8 mouse cellular contexts compared by ENCODE assay signal in genomic region chr3:51223556-51223955, GRCm38 (mm10). TPM values are rescaled to one million over a fixed set of nuclear protein-coding genes. Genes with fewer than 3 reads are reported as not detected.
DNase-seq lines count a peak whose midpoint lies in the region; ATAC-seq and TF ChIP-seq lines count a peak whose summit lies in the region.

No protein-coding gene starts in this region.

- intact Hi-C loops in left cerebral cortex, postnatal 36 days (cut with DNase I), result no loop called here

- H3K27ac ChIP-seq in heart, embryonic 12.5 days (ENCODE audit: poor library complexity, severe bottlenecking), result no peak overlapping the region
- peak overlapping the region; percentile 52; the same call in 1 of the 2 replicates for H3K27ac ChIP-seq in MEL (ENCODE audit: control insufficient read depth, low read depth, low read length)
- H3K27ac ChIP-seq in hindbrain, embryonic 10.5 days, result peak overlapping the region; percentile 100; the same call in 1 of the 2 replicates
- no peak overlapping the region for H3K27ac ChIP-seq in midbrain, embryonic 10.5 days (replicated peaks)

- 16% methylated on average over 5 of the region's 5 CpGs for WGBS in heart, embryonic 12.5 days
- 14% methylated on average over 5 of the region's 5 CpGs for WGBS in hindbrain, embryonic 10.5 days
- WGBS in midbrain, embryonic 10.5 days, result 17% methylated on average over 5 of the region's 5 CpGs

- no peak for TF ChIP-seq EP300 in MEL (IDR thresholded peaks at IDR 0.05; ENCODE audit: low read depth in 1 of 2, low read length in 2 of 2)

- H3K79me2 ChIP-seq in MEL (ENCODE audit: control insufficient read depth, insufficient read depth, low read length, poor library complexity), result peaks cover 29% of the 10 kb centered on the region

- H3K4me3 ChIP-seq in heart, embryonic 12.5 days, result peak overlapping the region; percentile 73; the same call in 1 of the 2 replicates
- peak overlapping the region; percentile 77 to 85 for H3K4me3 ChIP-seq in MEL (ENCODE audit: control insufficient read depth in 1 of 2, insufficient read depth in 1 of 2, low read depth in 2 of 2, low read length in 2 of 2)
- H3K4me3 ChIP-seq in hindbrain, embryonic 10.5 days, result peak overlapping the region; percentile 92; the same call in 1 of the 2 replicates
- peak overlapping the region; percentile 94 for H3K4me3 ChIP-seq in midbrain, embryonic 10.5 days

- peaks cover 48% of the 10 kb centered on the region for H3K4me1 ChIP-seq in heart, embryonic 12.5 days (replicated peaks)
- peaks cover 8 to 27% of the 10 kb centered on the region in 2 experiments for H3K4me1 ChIP-seq in MEL (ENCODE audit: control insufficient read depth in 1 of 2, insufficient read depth in 2 of 2, low read length in 2 of 2)
- peaks cover 46% of the 10 kb centered on the region for H3K4me1 ChIP-seq in hindbrain, embryonic 10.5 days (replicated peaks)
- H3K4me1 ChIP-seq in midbrain, embryonic 10.5 days, result peaks cover 27% of the 10 kb centered on the region

- no peak for DNase-seq in heart, adult 18-20 months
- no peak for DNase-seq in MEL (ENCODE audit: low read depth, low spot score)
- DNase-seq in hindbrain, embryonic 10.5 days (ENCODE audit: low spot score), result no peak
- no peak for DNase-seq in midbrain, embryonic 10.5 days (ENCODE audit: low spot score)
- no peak for DNase-seq in T-cell, adult 2 months (ENCODE audit: low spot score)
- DNase-seq in left cerebral cortex, postnatal 36 days (ENCODE audit: low spot score in 2 of 2), result no peak
- no peak for DNase-seq in lung, postnatal 36 days

- H3K36me3 ChIP-seq in heart, embryonic 12.5 days, result no peaks in the 10 kb centered on the region
- H3K36me3 ChIP-seq in MEL (ENCODE audit: control insufficient read depth in 1 of 2, insufficient read depth in 2 of 2, low read length in 2 of 2), result peaks cover 0 to 37% of the 10 kb centered on the region in 2 experiments; a peak in 2 of 4 replicates
- H3K36me3 ChIP-seq in hindbrain, embryonic 10.5 days, result no peaks in the 10 kb centered on the region
- H3K36me3 ChIP-seq in midbrain, embryonic 10.5 days, result 0 out of 2 replicates have a peak, but pooled peaks cover under 1% of the 10 kb centered on the region

- no peak for ATAC-seq in heart, embryonic 12.5 days (ENCODE audit: insufficient number of reproducible peaks, low FRiP score)

- no peaks in the 10 kb centered on the region for H3K27me3 ChIP-seq in heart, embryonic 12.5 days (replicated peaks)
- no peaks in the 10 kb centered on the region for H3K27me3 ChIP-seq in MEL (ENCODE audit: control insufficient read depth in 1 of 2, insufficient read depth in 2 of 2, low read length in 2 of 2)
- peaks cover 9% of the 10 kb centered on the region; the same call in 1 of the 2 replicates for H3K27me3 ChIP-seq in hindbrain, embryonic 10.5 days (ENCODE audit: insufficient read depth, poor library complexity, severe bottlenecking)
- H3K27me3 ChIP-seq in midbrain, embryonic 10.5 days (ENCODE audit: low read depth, poor library complexity, severe bottlenecking), result peaks cover 11% of the 10 kb centered on the region

- TF ChIP-seq RAD21 in MEL (IDR thresholded peaks at IDR 0.05; ENCODE audit: low read depth, low read length), result no peak

- H3K9me3 ChIP-seq in heart, embryonic 12.5 days (replicated peaks), result no peaks in the 10 kb centered on the region
- H3K9me3 ChIP-seq in MEL (replicated peaks; ENCODE audit: insufficient read depth, low read length), result no peaks in the 10 kb centered on the region
- H3K9me3 ChIP-seq in hindbrain, embryonic 10.5 days, result no peaks in the 10 kb centered on the region
- no peaks in the 10 kb centered on the region for H3K9me3 ChIP-seq in midbrain, embryonic 10.5 days (replicated peaks)

- no peak for TF ChIP-seq CTCF in MEL (IDR thresholded peaks at IDR 0.05 in 2 of 3, conservative IDR thresholded peaks at IDR 0.05 in 1 of 3; ENCODE audit: control insufficient read depth in 1 of 3, insufficient read depth in 1 of 3, low read depth in 2 of 3, low read length in 3 of 3, poor library complexity in 1 of 3, severe bottlenecking in 1 of 3)

- no peak for TF ChIP-seq POLR2A in MEL (IDR thresholded peaks at IDR 0.05; ENCODE audit: control insufficient read depth in 1 of 2, insufficient read depth in 1 of 2, low read depth in 1 of 2, low read length in 2 of 2, poor library complexity in 1 of 2)

- no peak overlapping the region for H3K9ac ChIP-seq in heart, embryonic 12.5 days
- peak overlapping the region; percentile 98 for H3K9ac ChIP-seq in MEL (ENCODE audit: control insufficient read depth, low read depth, low read length, poor library complexity, severe bottlenecking)

- peak overlapping the region; percentile 80 for H3K4me2 ChIP-seq in heart, embryonic 12.5 days

TF ChIP-seq in MEL, 35 proteins besides CTCF, POLR2A, EP300 and RAD21:
- no peak for TF ChIP-seq SIN3A (IDR thresholded peaks at IDR 0.05; ENCODE audit: low read length)
- TF ChIP-seq USF2 (IDR thresholded peaks at IDR 0.05; ENCODE audit: borderline replicate concordance in 1 of 2, insufficient read depth in 1 of 2, low read depth in 1 of 2, low read length in 2 of 2), result no peak
- TF ChIP-seq BHLHE40 (IDR thresholded peaks at IDR 0.05; ENCODE audit: borderline replicate concordance, low read depth, low read length), result no peak
- no peak for TF ChIP-seq GATA1 (IDR thresholded peaks at IDR 0.05; ENCODE audit: low read depth, low read length)
- no peak for TF ChIP-seq CHD2 (IDR thresholded peaks at IDR 0.05; ENCODE audit: low read length)
- TF ChIP-seq GABPA (IDR thresholded peaks at IDR 0.05; ENCODE audit: low read depth, low read length), result no peak
- TF ChIP-seq MEF2A (IDR thresholded peaks at IDR 0.05; ENCODE audit: extremely low read depth, insufficient replicate concordance, low read depth, low read length, poor library complexity, severe bottlenecking), result no peak
- no peak for TF ChIP-seq USF1 (IDR thresholded peaks at IDR 0.05; ENCODE audit: low read depth, low read length)
- TF ChIP-seq MXI1 (IDR thresholded peaks at IDR 0.05; ENCODE audit: low read depth, low read length), result no peak
- no peak for TF ChIP-seq ETS1 (IDR thresholded peaks at IDR 0.05; ENCODE audit: low read depth, low read length)

RNA-seq across cellular contexts. Expression of gene Noct, which starts 0.7 kb away (rescaled TPM):
- polyA plus RNA-seq in heart, embryonic 12.5 days (2016; fragmentation: Nextera tagmentation; extraction: Ambion mirVana), result 12.4 and 14.0 TPM in 2 replicates
- 10 to 100 TPM; 42.3 to 52.1 TPM for total RNA-seq in heart, adult 18-20 months (2021)
- 16.4 and 17.8 TPM in 2 replicates for total RNA-seq in MEL (2012; rRNA removed)
- polyA plus RNA-seq in MEL (2012; ENCODE audit: insufficient read depth in 1 of 2, insufficient read length in 2 of 2, low read depth in 1 of 2, low replicate concordance in 2 of 2, missing spikeins in 1 of 2), result 10 to 100 TPM in 1 of 2 experiments, not detected in 1; 26.7 TPM
- polyA plus RNA-seq in hindbrain, embryonic 10.5 days (2016; fragmentation: Nextera tagmentation; extraction: Ambion mirVana), result 11.5 and 12.5 TPM in 2 replicates
- 9.3 and 9.8 TPM in 2 replicates for polyA plus RNA-seq in midbrain, embryonic 10.5 days (2016; fragmentation: Nextera tagmentation; extraction: Ambion mirVana)
- 10 to 100 TPM; 49.8 to 54.2 TPM for total RNA-seq in left cerebral cortex, postnatal 36 days (2021)

Comparison
In these comparisons a context has a peak if more than half of its experiments do, and no peak if none do; other contexts are left out.
1. H3K27ac ChIP-seq: peak in MEL (single experiment) and hindbrain, embryonic 10.5 days (single experiment); none in heart, embryonic 12.5 days (single experiment) and midbrain, embryonic 10.5 days (single experiment).
2. Peak in every context shown above with its lines, with median percentiles within 50 percentile points of each other: H3K4me3 ChIP-seq.